Mouse (Mus musculus) brain, embryonic 14.5 days (tissue): ENCODE results near the gene Ppp1r14d.

Experiments used
- CTCF ChIP-seq: fragments of 200-500 bp; IDR thresholded peaks from 2 replicates; pipeline ENCODE4 v1.5.1; 2012; ENCODE audit warnings: inconsistent platforms, mild to moderate bottlenecking, moderate library complexity, borderline replicate concordance; ENCODE audit not compliant: insufficient read depth, insufficient read length; ENCODE audit errors: extremely low read depth
- POLR2A ChIP-seq: fragments of 200-500 bp; IDR thresholded peaks from 2 replicates; pipeline ENCODE4 v1.6.1; 2012; ENCODE audit warnings: mild to moderate bottlenecking, inconsistent platforms, borderline replicate concordance; ENCODE audit not compliant: poor library complexity, insufficient read depth, insufficient read length, severe bottlenecking; ENCODE audit errors: extremely low read depth

DNA sequence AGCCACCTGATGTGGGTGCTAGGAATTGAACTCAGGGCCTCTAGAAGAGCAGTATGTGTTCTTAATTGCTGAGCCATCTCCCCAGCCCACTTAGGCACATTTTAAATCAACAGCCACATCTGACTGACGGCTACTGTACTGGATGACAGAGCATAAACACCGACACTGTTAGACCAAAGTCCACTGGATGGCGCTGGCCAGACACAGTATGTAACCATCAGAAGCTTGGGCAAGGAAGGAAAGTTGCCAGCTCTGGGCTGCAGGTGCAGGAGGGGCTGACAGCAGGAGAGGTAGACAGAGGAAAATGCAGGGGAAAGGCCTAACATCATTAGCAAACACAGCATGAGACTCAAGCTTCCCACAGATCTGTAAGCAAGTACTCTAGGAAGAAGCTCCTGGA, 52.9 kb downstream of the Ppp1r14d start:
- no peak for TF ChIP-seq CTCF
- TF ChIP-seq POLR2A = no peak
